Mouse (Mus musculus): ENCODE results near the gene Cfap97d1. TPM values are rescaled to one million over a fixed set of nuclear protein-coding genes. Genes with fewer than 3 reads are reported as not detected.

The Cfap97d1 gene
- total and polyA plus RNA-seq, 3 experiments: not detected

DNA sequence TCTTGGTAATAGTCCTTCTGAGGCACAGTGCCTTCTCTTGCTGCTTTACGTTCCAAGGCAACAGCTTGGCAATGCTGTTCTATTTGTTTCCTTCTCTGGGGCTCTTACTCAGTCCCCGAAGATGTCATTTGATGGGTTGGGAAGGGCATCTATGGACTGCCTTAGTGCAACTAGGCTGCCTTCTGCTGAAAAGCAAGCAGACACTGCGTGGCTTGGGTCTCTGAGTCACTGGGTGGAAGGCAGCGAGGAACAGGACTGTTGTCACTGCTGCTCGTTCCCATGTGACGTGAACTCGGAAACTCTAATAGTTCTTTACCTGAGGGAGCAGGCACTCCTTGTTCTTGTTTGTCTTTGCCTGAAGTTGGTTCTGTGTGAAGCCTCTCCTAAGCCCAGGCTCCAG is 11.9 kb downstream of the Cfap97d1 start:
- Histone ChIP-seq H3K4me3 (ENCODE audit: control insufficient read depth in 1 of 2, insufficient read depth in 1 of 2, low read depth in 2 of 2, low read length in 2 of 2) (no peak overlapping the region), H3K27ac (ENCODE audit: control insufficient read depth, low read depth, low read length) (no peak overlapping the region), H3K9ac (ENCODE audit: control insufficient read depth, low read depth, low read length, poor library complexity, severe bottlenecking) (no peak overlapping the region), H3K36me3 (ENCODE audit: control insufficient read depth in 1 of 2, insufficient read depth in 2 of 2, low read length in 2 of 2) (peaks cover 0 to 27% of the 10 kb centered on the region in 2 experiments; a peak in 2 of 4 replicates), H3K79me2 (ENCODE audit: control insufficient read depth, insufficient read depth, low read length, poor library complexity) (no peaks in the 10 kb centered on the region), H3K4me1 (ENCODE audit: control insufficient read depth in 1 of 2, insufficient read depth in 2 of 2, low read length in 2 of 2) (peaks cover 11 to 25% of the 10 kb centered on the region in 2 experiments), H3K27me3 (ENCODE audit: control insufficient read depth in 1 of 2, insufficient read depth in 2 of 2, low read length in 2 of 2) (no peaks in the 10 kb centered on the region), H3K9me3 (replicated peaks; ENCODE audit: insufficient read depth, low read length) (no peaks in the 10 kb centered on the region)
- no peak for DNase-seq (ENCODE audit: low read depth, low spot score)
- TF ChIP-seq ZKSCAN1 (IDR thresholded peaks at IDR 0.05; ENCODE audit: low read depth, low read length): no peak

DNA sequence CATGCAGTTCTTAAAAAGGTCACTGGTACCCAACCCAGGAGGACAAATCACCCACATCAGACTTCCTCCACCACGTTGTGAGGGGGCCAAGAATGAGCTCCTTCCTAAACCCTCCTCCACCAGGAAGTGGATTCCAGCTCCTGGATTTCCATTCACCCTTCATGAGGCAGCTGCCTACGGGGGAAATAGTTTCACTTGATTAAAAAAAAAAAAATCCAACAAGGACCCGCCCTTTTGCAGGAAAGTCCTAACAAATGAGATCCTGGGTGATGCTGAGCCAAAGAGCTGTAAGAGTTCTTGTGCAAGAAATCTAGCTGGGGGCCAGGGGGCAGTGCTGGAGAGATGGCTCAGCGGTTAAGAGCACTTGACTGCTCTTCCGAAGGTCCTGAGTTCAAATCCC is 14.2 kb downstream of the Cfap97d1 start:
- Histone ChIP-seq H3K9me3 (replicated peaks; ENCODE audit: insufficient read depth, low read length) (no peaks in the 10 kb centered on the region), H3K4me3 (ENCODE audit: control insufficient read depth in 1 of 2, insufficient read depth in 1 of 2, low read depth in 2 of 2, low read length in 2 of 2) (no peak overlapping the region), H3K4me1 (ENCODE audit: control insufficient read depth in 1 of 2, insufficient read depth in 2 of 2, low read length in 2 of 2) (peaks cover 5 to 7% of the 10 kb centered on the region in 2 experiments; a peak in 3 of 4 replicates), H3K36me3 (ENCODE audit: control insufficient read depth in 1 of 2, insufficient read depth in 2 of 2, low read length in 2 of 2) (peaks cover 0 to 6% of the 10 kb centered on the region in 2 experiments; a peak in 2 of 4 replicates), H3K27ac (ENCODE audit: control insufficient read depth, low read depth, low read length) (no peak overlapping the region), H3K9ac (ENCODE audit: control insufficient read depth, low read depth, low read length, poor library complexity, severe bottlenecking) (no peak overlapping the region), H3K27me3 (ENCODE audit: control insufficient read depth in 1 of 2, insufficient read depth in 2 of 2, low read length in 2 of 2) (no peaks in the 10 kb centered on the region), H3K79me2 (ENCODE audit: control insufficient read depth, insufficient read depth, low read length, poor library complexity) (no peaks in the 10 kb centered on the region)
- peak; percentile 17 for DNase-seq (ENCODE audit: low read depth, low spot score)
- no peak for TF ChIP-seq MYB (IDR thresholded peaks at IDR 0.05; ENCODE audit: low read depth, low read length)
- no peak for TF ChIP-seq MAZ (IDR thresholded peaks at IDR 0.05; ENCODE audit: low read depth, low read length)
- TF ChIP-seq ZNF384 (IDR thresholded peaks at IDR 0.05; ENCODE audit: low read depth, low read length): 0 out of 2 replicates have a peak, but pooled peaks have one; percentile 18
- no peak for TF ChIP-seq POLR2A (IDR thresholded peaks at IDR 0.05; ENCODE audit: control insufficient read depth in 1 of 2, insufficient read depth in 1 of 2, low read depth in 1 of 2, low read length in 2 of 2, poor library complexity in 1 of 2)
- peak; percentile 67 for TF ChIP-seq TBP (IDR thresholded peaks at IDR 0.05; ENCODE audit: low read depth, low read length)
- no peak for TF ChIP-seq MAX (IDR thresholded peaks at IDR 0.05; ENCODE audit: low read length)

DNA sequence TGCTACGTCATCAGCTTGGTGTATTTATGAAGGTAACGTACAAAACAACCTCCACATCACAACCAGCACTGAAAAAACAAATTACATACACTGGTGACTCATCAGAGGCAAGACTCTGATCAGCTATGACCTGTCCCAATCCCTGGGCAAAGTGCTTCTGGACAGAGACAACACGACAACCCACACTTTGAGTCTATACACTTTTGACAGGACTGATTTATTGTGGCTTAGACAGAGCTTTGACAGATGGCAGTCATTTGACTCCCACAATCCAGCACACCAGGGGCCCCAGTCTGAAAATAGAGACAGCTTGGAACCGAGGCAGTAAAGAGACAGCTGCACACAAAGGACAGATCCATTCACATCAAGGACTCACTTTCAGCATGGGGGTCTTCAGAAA is 15.4 kb downstream of the Cfap97d1 start:
- no peaks in the 10 kb centered on the region for H3K9me3 ChIP-seq (replicated peaks; ENCODE audit: insufficient read depth, low read length)
- no peaks in the 10 kb centered on the region for H3K36me3 ChIP-seq (ENCODE audit: control insufficient read depth in 1 of 2, insufficient read depth in 2 of 2, low read length in 2 of 2)
- no peak for DNase-seq (ENCODE audit: low read depth, low spot score)
- no peak overlapping the region for H3K4me3 ChIP-seq (ENCODE audit: control insufficient read depth in 1 of 2, insufficient read depth in 1 of 2, low read depth in 2 of 2, low read length in 2 of 2)
- H3K4me1 ChIP-seq (ENCODE audit: control insufficient read depth in 1 of 2, insufficient read depth in 2 of 2, low read length in 2 of 2): no peaks in the 10 kb centered on the region
- TF ChIP-seq USF1 (IDR thresholded peaks at IDR 0.05; ENCODE audit: low read depth, low read length) (no peak), MEF2A (IDR thresholded peaks at IDR 0.05; ENCODE audit: extremely low read depth, insufficient replicate concordance, low read depth, low read length, poor library complexity, severe bottlenecking) (no peak), MXI1 (IDR thresholded peaks at IDR 0.05; ENCODE audit: low read depth, low read length) (no peak), ZC3H11A (IDR thresholded peaks at IDR 0.05; ENCODE audit: low read depth, low read length) (no peak), MYB (IDR thresholded peaks at IDR 0.05; ENCODE audit: low read depth, low read length) (no peak)
- H3K27me3 ChIP-seq (ENCODE audit: control insufficient read depth in 1 of 2, insufficient read depth in 2 of 2, low read length in 2 of 2): no peaks in the 10 kb centered on the region
- no peak overlapping the region for H3K9ac ChIP-seq (ENCODE audit: control insufficient read depth, low read depth, low read length, poor library complexity, severe bottlenecking)
- H3K79me2 ChIP-seq (ENCODE audit: control insufficient read depth, insufficient read depth, low read length, poor library complexity): no peaks in the 10 kb centered on the region
- no peak overlapping the region for H3K27ac ChIP-seq (ENCODE audit: control insufficient read depth, low read depth, low read length)
